Mouse (Mus musculus): ENCODE measurements around the gene Comp.

Gene Comp

GRCm38 (mm10) chr8:70397611-70398563 is 24.5 kb downstream of the Comp start:
- DNase-seq (ENCODE audit: low spot score in 2 of 2): no peak

- no peak for DNase-seq (ENCODE audit: low spot score in 2 of 2)
Measured at GRCm38 (mm10) chr8:70404212-70404611, 30.9 kb downstream of the Comp start.

- no peak for DNase-seq (ENCODE audit: low spot score in 2 of 2)
Measured at GRCm38 (mm10) chr8:70405189-70405588, 31.8 kb downstream of the Comp start.

GRCm38 (mm10) chr8:70406427-70407069 is 33.2 kb downstream of the Comp start:
- no peak for DNase-seq (ENCODE audit: low spot score in 2 of 2)

GRCm38 (mm10) chr8:70408301-70408700 is 34.9 kb downstream of the Comp start:
- DNase-seq (ENCODE audit: low spot score in 2 of 2): no peak

- no peak for DNase-seq (ENCODE audit: low spot score in 2 of 2)
Measured at GRCm38 (mm10) chr8:70409019-70409418, 35.7 kb downstream of the Comp start.

GRCm38 (mm10) chr8:70409455-70409871 is 36.1 kb downstream of the Comp start:
- no peak for DNase-seq (ENCODE audit: low spot score in 2 of 2)

GRCm38 (mm10) chr8:70410281-70410680 is 36.9 kb downstream of the Comp start:
- no peak for DNase-seq (ENCODE audit: low spot score in 2 of 2)

GRCm38 (mm10) chr8:70414310-70414946 is 41.1 kb downstream of the Comp start:
- DNase-seq (ENCODE audit: low spot score in 2 of 2): no peak

GRCm38 (mm10) chr8:70415540-70416451 is 42.4 kb downstream of the Comp start:
- peak in 1 of 2 experiments; percentile 24 for DNase-seq (ENCODE audit: low spot score in 2 of 2)

- DNase-seq (ENCODE audit: low spot score in 2 of 2): peak; percentile 20 to 32
Measured at GRCm38 (mm10) chr8:70416941-70417340, 43.6 kb downstream of the Comp start.

- peak; percentile 50 to 70 for DNase-seq (ENCODE audit: low spot score in 2 of 2)
Measured at GRCm38 (mm10) chr8:70417914-70418313, 44.6 kb downstream of the Comp start.

- DNase-seq (ENCODE audit: low spot score in 2 of 2): peak; percentile 27
Measured at GRCm38 (mm10) chr8:70418954-70419353, 45.6 kb downstream of the Comp start.

GRCm38 (mm10) chr8:70419879-70420643 is 46.7 kb downstream of the Comp start:
- DNase-seq (ENCODE audit: low spot score in 2 of 2): no peak

GRCm38 (mm10) chr8:70421349-70422104 is 48.2 kb downstream of the Comp start:
- DNase-seq (ENCODE audit: low spot score in 2 of 2): no peak

GRCm38 (mm10) chr8:70422722-70423121 is 49.4 kb downstream of the Comp start:
- no peak for DNase-seq (ENCODE audit: low spot score in 2 of 2)

- no peak for DNase-seq (ENCODE audit: low spot score in 2 of 2)
Measured at GRCm38 (mm10) chr8:70426300-70426907, 53.0 kb downstream of the Comp start.

- DNase-seq (ENCODE audit: low spot score in 2 of 2): no peak
Measured at GRCm38 (mm10) chr8:70431213-70431612, 57.9 kb downstream of the Comp start.
